Comparison of ENCODE assay signal across 7 mouse cellular contexts in genomic region chr5:148550393-148550792, GRCm38 (mm10). TPM values are rescaled to one million over a fixed set of nuclear protein-coding genes. Genes with fewer than 3 reads are reported as not detected.
DNase-seq lines count a peak whose midpoint lies in the region; ATAC-seq and TF ChIP-seq lines count a peak whose summit lies in the region.

No protein-coding gene starts in this region.

- TF ChIP-seq POLR2A in spleen, adult 2 months (IDR thresholded peaks at IDR 0.05; ENCODE audit: low read depth, low read length) = no peak

- peak in 1 of 2 experiments; percentile 33 for DNase-seq in spleen, adult 2 months (ENCODE audit: low read depth in 1 of 2, low spot score in 2 of 2)
- no peak for DNase-seq in spleen, postnatal 4 days (ENCODE audit: low spot score in 2 of 2)
- DNase-seq in cerebellum, postnatal 14 days = peak; percentile 44 to 48
- peak; percentile 43 for DNase-seq in kidney, postnatal 14 days
- DNase-seq in urinary bladder, adult 2 months (ENCODE audit: low spot score) = no peak

- no peak for TF ChIP-seq CTCF in spleen, adult 2 months (IDR thresholded peaks at IDR 0.05; ENCODE audit: extremely low read depth, insufficient read depth, insufficient read length, insufficient replicate concordance)

- peak overlapping the region; percentile 87 for H3K4me2 ChIP-seq in heart, embryonic 12.5 days

- no peaks in the 10 kb centered on the region for H3K27me3 ChIP-seq in spleen, adult 2 months (ENCODE audit: control insufficient read depth, insufficient read depth, low read length)
- H3K27me3 ChIP-seq in heart, embryonic 12.5 days (replicated peaks) = no peaks in the 10 kb centered on the region
- peaks cover 86% of the 10 kb centered on the region for H3K27me3 ChIP-seq in megakaryocyte, embryonic 14.5 days (replicated peaks)

- no peaks in the 10 kb centered on the region for H3K9me3 ChIP-seq in heart, embryonic 12.5 days (replicated peaks)
- H3K9me3 ChIP-seq in megakaryocyte, embryonic 14.5 days = no peaks in the 10 kb centered on the region

- peak overlapping the region; percentile 39 for H3K9ac ChIP-seq in heart, embryonic 12.5 days

- H3K27ac ChIP-seq in spleen, adult 2 months (ENCODE audit: insufficient read depth, low read length) = peak overlapping the region; percentile 37
- H3K27ac ChIP-seq in heart, embryonic 12.5 days (ENCODE audit: poor library complexity, severe bottlenecking) = no peak overlapping the region

- 4% methylated on average over 6 of the region's 6 CpGs for WGBS in spleen, adult 2 months
- WGBS in heart, embryonic 12.5 days = 4% methylated on average over 6 of the region's 6 CpGs

- no peak for ATAC-seq in heart, embryonic 12.5 days (ENCODE audit: insufficient number of reproducible peaks, low FRiP score)

- no peaks in the 10 kb centered on the region for H3K36me3 ChIP-seq in spleen, adult 2 months (ENCODE audit: control insufficient read depth, insufficient read depth, low read length)
- H3K36me3 ChIP-seq in heart, embryonic 12.5 days = no peaks in the 10 kb centered on the region
- no peaks in the 10 kb centered on the region for H3K36me3 ChIP-seq in megakaryocyte, embryonic 14.5 days (replicated peaks; ENCODE audit: low read length)

- H3K4me3 ChIP-seq in spleen, adult 2 months (ENCODE audit: extremely low read depth, insufficient read depth, insufficient read length) = peak overlapping the region; percentile 59
- H3K4me3 ChIP-seq in heart, embryonic 12.5 days = peak overlapping the region; percentile 84
- H3K4me3 ChIP-seq in megakaryocyte, embryonic 14.5 days (replicated peaks) = peak overlapping the region; percentile 73

- H3K4me1 ChIP-seq in spleen, adult 2 months (ENCODE audit: control insufficient read depth, insufficient read depth, insufficient read length) = peaks cover 19% of the 10 kb centered on the region; the same call in 1 of the 2 replicates
- peaks cover 65% of the 10 kb centered on the region for H3K4me1 ChIP-seq in heart, embryonic 12.5 days (replicated peaks)
- H3K4me1 ChIP-seq in megakaryocyte, embryonic 14.5 days = peaks cover 41% of the 10 kb centered on the region

RNA-seq across cellular contexts. Expression of gene Ubl3, which starts 2.2 kb away (rescaled TPM):
- 47.2 and 57.5 TPM in 2 replicates for polyA plus RNA-seq in spleen, adult 2 months (2012; rRNA removed)
- 69.1 and 70.4 TPM in 2 replicates for polyA plus RNA-seq in heart, embryonic 12.5 days (2016; fragmentation: Nextera tagmentation; extraction: Ambion mirVana)
- polyA plus RNA-seq in megakaryocyte, embryonic 14.5 days (2012; ENCODE audit: insufficient read depth, low replicate concordance) = 6.1 and 9.4 TPM in 2 replicates
- 50.8 and 66.5 TPM in 2 replicates for polyA plus RNA-seq in urinary bladder, adult 2 months (2012; rRNA removed)

Comparison
In these comparisons a context has a peak if more than half of its experiments do, and no peak if none do; other contexts are left out.
1. DNase-seq: peak in cerebellum, postnatal 14 days (2 of 2) and kidney, postnatal 14 days (single experiment); none in spleen, postnatal 4 days (0 of 2) and urinary bladder, adult 2 months (single experiment).
2. Peak in every context shown above with its lines, with median percentiles within 50 percentile points of each other: H3K4me3 ChIP-seq.